Mouse (Mus musculus): ENCODE measurements around the gene Arhgef39. TPM values are rescaled to one million over a fixed set of nuclear protein-coding genes. Genes with fewer than 3 reads are reported as not detected.

The Arhgef39 gene
- polyA plus RNA-seq, 1 experiment from 2014 or later: 47.7 TPM

DNA sequence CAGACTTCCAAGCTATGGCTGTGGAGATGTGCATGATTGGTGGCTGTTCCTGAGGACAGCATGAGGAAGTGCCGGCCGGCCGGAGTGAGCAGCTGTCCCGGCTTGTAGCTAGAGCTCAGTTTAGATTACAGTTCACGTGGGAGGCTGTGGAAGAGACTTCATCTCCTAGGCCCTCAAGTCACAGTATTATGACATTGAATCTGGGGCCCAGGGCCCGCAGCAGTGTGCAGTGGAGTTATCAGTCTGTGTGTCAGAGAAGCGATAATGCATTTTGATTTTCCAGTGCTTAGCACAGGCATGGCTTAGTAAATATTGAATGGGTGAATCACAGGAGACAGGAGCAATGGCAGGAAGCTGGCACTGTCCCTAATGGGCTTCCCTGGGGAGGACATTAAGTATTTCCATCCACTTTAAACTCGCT is 30.6 kb upstream of the Arhgef39 start:
- no peak for ATAC-seq (ENCODE audit: low read depth)
- Histone ChIP-seq H3K27me3 (ENCODE audit: control insufficient read depth, insufficient read depth, low read depth, low read length) (no peaks in the 10 kb centered on the region), H3K27ac (ENCODE audit: low read length) (no peak overlapping the region), H3K9ac (ENCODE audit: low read length) (no peak overlapping the region), H3K36me3 (ENCODE audit: control insufficient read depth, insufficient read depth, low read length) (peaks cover 37% of the 10 kb centered on the region), H3K9me3 (ENCODE audit: control insufficient read depth, low read length) (no peaks in the 10 kb centered on the region), H3K4me3 (ENCODE audit: low read length) (no peak overlapping the region), H3K4me2 (ENCODE audit: low read depth, low read length) (no peak overlapping the region), H3K4me1 (replicated peaks; ENCODE audit: control insufficient read depth, insufficient read depth, low read length) (no peaks in the 10 kb centered on the region)
- 58% methylated on average over 8 of the region's 8 CpGs for WGBS

DNA sequence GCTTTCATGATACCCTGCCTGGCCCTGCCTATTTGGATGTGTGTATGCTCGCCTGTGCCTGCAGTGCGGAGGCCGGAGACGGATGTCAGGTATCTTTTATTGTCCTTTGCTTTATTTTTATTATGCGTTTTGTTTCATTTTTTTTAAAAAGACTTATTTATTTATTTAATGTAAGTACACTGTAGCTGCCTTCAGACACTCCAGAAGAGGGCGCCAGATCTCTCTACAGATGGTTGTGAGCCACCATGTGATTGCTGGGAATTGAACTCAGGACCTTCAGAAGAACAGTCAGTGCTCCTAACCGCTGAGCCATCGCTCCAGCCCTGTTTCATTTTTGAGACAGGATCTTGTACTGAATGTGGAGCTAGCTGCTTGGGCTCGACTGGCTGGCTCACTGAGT is 29.0 kb upstream of the Arhgef39 start:
- H3K9ac ChIP-seq (ENCODE audit: low read length): no peak overlapping the region
- H3K27ac ChIP-seq (ENCODE audit: low read length): no peak overlapping the region
- WGBS: 75% methylated on average over 9 of the region's 9 CpGs
- peaks cover 3% of the 10 kb centered on the region for H3K27me3 ChIP-seq (ENCODE audit: control insufficient read depth, insufficient read depth, low read depth, low read length)
- ATAC-seq (ENCODE audit: low read depth): no peak
- peaks cover 7% of the 10 kb centered on the region for H3K4me1 ChIP-seq (replicated peaks; ENCODE audit: control insufficient read depth, insufficient read depth, low read length)
- no peak overlapping the region for H3K4me3 ChIP-seq (ENCODE audit: low read length)
- peaks cover 25% of the 10 kb centered on the region for H3K36me3 ChIP-seq (ENCODE audit: control insufficient read depth, insufficient read depth, low read length)
- H3K4me2 ChIP-seq (ENCODE audit: low read depth, low read length): no peak overlapping the region
- no peaks in the 10 kb centered on the region for H3K9me3 ChIP-seq (ENCODE audit: control insufficient read depth, low read length)

DNA sequence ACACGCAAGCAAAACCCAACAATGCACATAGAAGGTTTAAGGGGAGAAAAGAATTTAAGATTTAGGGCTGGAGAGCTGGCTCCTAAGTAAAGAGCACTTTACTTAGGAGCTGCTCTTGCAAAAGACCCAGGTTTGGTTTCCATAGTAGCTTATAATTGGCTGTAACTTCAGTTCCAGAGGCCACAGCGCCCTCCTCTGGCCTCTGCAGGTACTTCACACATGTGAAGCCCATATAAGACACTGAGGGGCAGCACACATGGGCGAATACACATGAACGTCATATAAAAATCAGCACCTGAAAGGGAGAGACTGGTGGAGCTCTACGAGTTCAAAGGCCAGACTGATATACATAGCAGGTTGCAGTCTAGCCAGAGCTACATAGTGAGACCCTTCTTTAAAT is 28.4 kb upstream of the Arhgef39 start:
- no peak overlapping the region for H3K4me3 ChIP-seq (ENCODE audit: low read length)
- ATAC-seq (ENCODE audit: low read depth): no peak
- H3K9me3 ChIP-seq (ENCODE audit: control insufficient read depth, low read length): no peaks in the 10 kb centered on the region
- 60% methylated on average over 5 of the region's 5 CpGs for WGBS
- H3K27me3 ChIP-seq (ENCODE audit: control insufficient read depth, insufficient read depth, low read depth, low read length): peaks cover 3% of the 10 kb centered on the region
- H3K9ac ChIP-seq (ENCODE audit: low read length): no peak overlapping the region
- peaks cover 19% of the 10 kb centered on the region for H3K36me3 ChIP-seq (ENCODE audit: control insufficient read depth, insufficient read depth, low read length)
- no peak overlapping the region for H3K4me2 ChIP-seq (ENCODE audit: low read depth, low read length)
- H3K27ac ChIP-seq (ENCODE audit: low read length): no peak overlapping the region
- H3K4me1 ChIP-seq (replicated peaks; ENCODE audit: control insufficient read depth, insufficient read depth, low read length): peaks cover 9% of the 10 kb centered on the region

DNA sequence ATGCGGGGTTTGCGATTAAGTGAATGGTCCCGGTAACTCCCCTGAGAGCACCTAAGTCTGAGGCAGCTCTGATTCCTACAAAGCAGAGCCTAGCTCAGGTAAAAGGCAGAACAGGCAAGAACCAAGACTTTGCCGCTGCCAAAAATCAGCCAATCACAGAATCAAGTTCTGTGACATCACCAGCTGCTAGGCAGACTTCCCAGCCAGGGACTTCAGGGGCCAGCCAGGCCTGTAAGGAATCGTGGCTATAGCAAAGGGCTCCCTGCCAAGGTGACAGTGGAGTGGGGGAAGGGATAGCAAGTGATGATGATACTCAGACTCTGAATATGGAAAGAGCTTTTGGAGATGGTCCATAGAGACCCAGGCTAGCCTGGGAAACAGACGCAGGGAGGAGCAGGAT is 20.5 kb upstream of the Arhgef39 start:
- H3K4me1 ChIP-seq (replicated peaks; ENCODE audit: control insufficient read depth, insufficient read depth, low read length): peaks cover 24% of the 10 kb centered on the region
- peak overlapping the region; percentile 52 for H3K4me2 ChIP-seq (ENCODE audit: low read depth, low read length)
- no peaks in the 10 kb centered on the region for H3K36me3 ChIP-seq (ENCODE audit: control insufficient read depth, insufficient read depth, low read length)
- H3K27ac ChIP-seq (ENCODE audit: low read length): no peak overlapping the region
- 14% methylated on average over 6 of the region's 6 CpGs for WGBS
- no peaks in the 10 kb centered on the region for H3K9me3 ChIP-seq (ENCODE audit: control insufficient read depth, low read length)
- H3K27me3 ChIP-seq (ENCODE audit: control insufficient read depth, insufficient read depth, low read depth, low read length): peaks cover 14% of the 10 kb centered on the region
- H3K4me3 ChIP-seq (ENCODE audit: low read length): peak overlapping the region; percentile 26; the same call in 1 of the 2 replicates
- ATAC-seq (ENCODE audit: low read depth): peak; percentile 27
- no peak overlapping the region for H3K9ac ChIP-seq (ENCODE audit: low read length)

DNA sequence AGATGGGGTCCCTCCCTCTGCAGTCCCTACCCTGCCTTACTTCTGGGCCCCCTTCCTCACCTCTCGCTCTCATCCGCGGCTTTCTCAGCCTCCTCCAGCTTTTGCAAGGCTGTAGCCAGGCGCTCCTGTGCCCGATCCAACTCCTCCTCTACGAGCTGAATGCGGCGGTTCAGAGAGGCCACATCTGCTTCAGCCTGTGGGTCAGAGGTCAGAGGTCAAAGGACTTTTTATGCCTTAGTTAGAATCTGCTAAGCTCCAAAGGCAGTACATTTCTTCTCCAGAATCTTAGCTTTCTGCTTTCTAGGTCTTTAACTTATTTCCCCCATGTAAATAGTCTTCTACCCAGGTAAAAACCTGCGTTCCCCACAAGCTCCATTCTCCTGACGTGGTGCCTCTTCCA is 20.1 kb upstream of the Arhgef39 start:
- H3K4me1 ChIP-seq (replicated peaks; ENCODE audit: control insufficient read depth, insufficient read depth, low read length): peaks cover 24% of the 10 kb centered on the region
- H3K9ac ChIP-seq (ENCODE audit: low read length): no peak overlapping the region
- no peak overlapping the region for H3K27ac ChIP-seq (ENCODE audit: low read length)
- H3K27me3 ChIP-seq (ENCODE audit: control insufficient read depth, insufficient read depth, low read depth, low read length): peaks cover 14% of the 10 kb centered on the region
- no peaks in the 10 kb centered on the region for H3K36me3 ChIP-seq (ENCODE audit: control insufficient read depth, insufficient read depth, low read length)
- WGBS: 28% methylated on average over 10 of the region's 10 CpGs
- peak overlapping the region; percentile 26; the same call in 1 of the 2 replicates for H3K4me3 ChIP-seq (ENCODE audit: low read length)
- no peaks in the 10 kb centered on the region for H3K9me3 ChIP-seq (ENCODE audit: control insufficient read depth, low read length)
- ATAC-seq (ENCODE audit: low read depth): no peak
- peak overlapping the region; percentile 52 for H3K4me2 ChIP-seq (ENCODE audit: low read depth, low read length)

DNA sequence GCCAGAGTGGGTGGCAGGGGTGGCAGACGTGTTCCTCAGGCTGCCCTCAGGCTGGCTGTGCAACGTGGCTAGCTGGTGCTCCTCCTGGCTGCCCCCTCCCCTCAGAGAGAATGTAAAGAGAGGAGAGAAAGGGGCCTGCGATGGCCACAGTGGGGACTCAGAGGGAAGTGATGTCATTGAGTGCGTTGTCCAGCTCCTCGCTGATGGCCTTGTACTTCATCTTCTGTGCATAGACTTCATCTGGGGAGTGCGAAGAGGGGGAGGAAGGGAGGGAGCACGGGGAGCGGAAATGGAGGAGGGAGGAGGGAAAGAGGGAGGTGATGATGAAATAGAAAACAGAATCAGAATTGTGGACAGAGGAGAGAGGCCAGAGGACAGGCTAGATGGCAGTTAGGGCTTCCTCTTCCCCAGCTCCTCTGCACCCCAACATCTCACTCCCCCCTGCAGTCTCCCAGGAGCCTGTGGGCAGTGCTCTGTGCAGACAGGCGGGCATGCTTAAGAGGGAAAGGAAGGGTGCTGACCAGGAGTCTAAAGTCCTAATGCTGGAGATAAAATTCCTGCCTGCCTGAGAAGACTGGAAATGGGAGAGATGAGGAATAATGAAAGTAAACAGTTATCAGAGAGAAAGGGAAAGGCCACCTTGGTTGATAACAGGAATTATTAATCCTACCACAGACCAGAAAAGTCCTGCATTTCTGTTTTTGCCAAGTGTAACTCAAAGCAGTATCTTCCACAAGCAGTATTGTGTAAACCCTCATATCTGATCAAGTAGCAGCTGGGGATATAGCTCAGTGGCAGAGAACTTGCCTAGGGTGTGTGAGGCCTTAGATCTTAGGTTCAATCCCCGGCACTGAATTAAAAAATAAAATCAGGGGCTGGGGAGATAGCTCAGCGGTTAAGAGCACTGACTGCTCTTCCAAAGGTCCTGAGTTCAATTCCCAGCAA is 16.5 kb upstream of the Arhgef39 start:
- Histone ChIP-seq H3K4me1 (replicated peaks; ENCODE audit: control insufficient read depth, insufficient read depth, low read length) (peaks cover 9% of the 10 kb centered on the region), H3K27ac (ENCODE audit: low read length) (no peak overlapping the region), H3K4me2 (ENCODE audit: low read depth, low read length) (no peak overlapping the region), H3K9ac (ENCODE audit: low read length) (no peak overlapping the region), H3K9me3 (ENCODE audit: control insufficient read depth, low read length) (no peaks in the 10 kb centered on the region), H3K4me3 (ENCODE audit: low read length) (no peak overlapping the region), H3K27me3 (ENCODE audit: control insufficient read depth, insufficient read depth, low read depth, low read length) (peaks cover 8% of the 10 kb centered on the region), H3K36me3 (ENCODE audit: control insufficient read depth, insufficient read depth, low read length) (no peaks in the 10 kb centered on the region)
- WGBS: 55% methylated on average over 11 of the region's 11 CpGs
- ATAC-seq (ENCODE audit: low read depth): no peak

DNA sequence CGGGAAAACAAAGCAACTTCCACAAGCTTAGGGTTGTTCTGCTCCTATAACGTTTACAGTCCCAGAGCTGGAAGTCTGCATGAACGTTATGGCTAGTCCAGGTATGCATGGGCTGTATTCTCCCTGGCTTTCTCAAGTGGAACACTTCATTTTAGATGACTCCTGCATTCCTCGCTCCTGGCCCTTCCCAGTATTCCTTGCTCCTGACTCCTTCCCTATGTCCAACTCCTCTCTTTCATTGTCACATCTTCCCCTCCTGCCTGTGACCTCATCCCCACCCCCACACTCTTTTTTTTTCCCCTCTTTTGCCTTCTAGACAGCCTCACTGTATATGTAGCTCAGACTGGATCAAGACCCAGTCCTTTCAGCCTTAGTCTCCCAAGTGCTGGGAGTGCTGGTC is 14.3 kb upstream of the Arhgef39 start:
- no peak for ATAC-seq (ENCODE audit: low read depth)
- Histone ChIP-seq H3K36me3 (ENCODE audit: control insufficient read depth, insufficient read depth, low read length) (no peaks in the 10 kb centered on the region), H3K9ac (ENCODE audit: low read length) (no peak overlapping the region), H3K4me3 (ENCODE audit: low read length) (no peak overlapping the region), H3K4me2 (ENCODE audit: low read depth, low read length) (no peak overlapping the region), H3K27me3 (ENCODE audit: control insufficient read depth, insufficient read depth, low read depth, low read length) (peaks cover under 1% of the 10 kb centered on the region; the same call in 1 of the 2 replicates), H3K9me3 (ENCODE audit: control insufficient read depth, low read length) (no peaks in the 10 kb centered on the region), H3K4me1 (replicated peaks; ENCODE audit: control insufficient read depth, insufficient read depth, low read length) (peaks cover under 1% of the 10 kb centered on the region; the same call in 1 of the 2 replicates), H3K27ac (ENCODE audit: low read length) (no peak overlapping the region)
- 56% methylated on average over 4 of the region's 4 CpGs for WGBS

DNA sequence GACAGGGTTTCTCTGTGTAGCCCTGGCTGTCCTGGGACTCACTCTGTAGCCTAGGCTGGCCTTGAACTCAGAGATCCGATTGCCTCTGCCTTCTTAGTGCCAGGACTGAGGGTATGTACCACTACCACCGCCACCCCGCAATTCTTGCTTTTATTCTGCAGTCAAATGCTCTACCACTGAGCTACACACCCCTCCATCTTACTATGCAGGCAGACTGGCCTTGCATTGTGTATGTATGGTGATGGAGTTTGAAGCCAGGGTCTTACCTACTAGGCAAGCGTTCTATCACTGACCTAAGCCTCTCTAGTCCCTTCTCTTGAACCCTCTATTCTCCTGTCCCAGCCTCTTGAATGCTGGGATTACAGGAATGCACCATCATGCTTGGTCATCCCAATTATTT is 13.8 kb upstream of the Arhgef39 start:
- no peak overlapping the region for H3K4me2 ChIP-seq (ENCODE audit: low read depth, low read length)
- H3K4me3 ChIP-seq (ENCODE audit: low read length): no peak overlapping the region
- no peak for ATAC-seq (ENCODE audit: low read depth)
- WGBS: 72% methylated on average over 4 of the region's 4 CpGs
- H3K36me3 ChIP-seq (ENCODE audit: control insufficient read depth, insufficient read depth, low read length): no peaks in the 10 kb centered on the region
- H3K9me3 ChIP-seq (ENCODE audit: control insufficient read depth, low read length): no peaks in the 10 kb centered on the region
- H3K9ac ChIP-seq (ENCODE audit: low read length): no peak overlapping the region
- no peak overlapping the region for H3K27ac ChIP-seq (ENCODE audit: low read length)
- H3K27me3 ChIP-seq (ENCODE audit: control insufficient read depth, insufficient read depth, low read depth, low read length): no peaks in the 10 kb centered on the region
- H3K4me1 ChIP-seq (replicated peaks; ENCODE audit: control insufficient read depth, insufficient read depth, low read length): peaks cover 3% of the 10 kb centered on the region; the same call in 1 of the 2 replicates

DNA sequence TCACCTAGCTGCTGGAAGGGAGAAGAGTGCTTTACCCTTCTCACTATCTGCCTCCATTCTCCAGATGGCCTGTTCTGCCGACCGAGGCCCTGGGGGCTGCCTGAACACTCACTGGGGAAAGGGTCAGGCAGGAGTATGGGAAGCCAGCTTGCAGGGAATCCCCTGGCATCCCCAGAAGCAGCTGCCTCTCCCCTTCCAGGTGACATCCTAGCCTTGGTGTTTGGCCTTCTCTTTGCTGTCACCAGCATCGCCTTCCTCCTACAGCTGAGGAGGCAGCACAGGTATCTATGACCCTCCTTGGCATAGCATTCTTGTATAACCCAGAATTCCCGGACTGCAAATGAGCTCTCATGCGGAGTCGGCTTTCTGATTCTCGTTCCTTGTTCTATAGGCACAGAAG is 13.2 kb upstream of the Arhgef39 start:
- WGBS: 53% methylated on average over 7 of the region's 7 CpGs
- Histone ChIP-seq H3K27me3 (ENCODE audit: control insufficient read depth, insufficient read depth, low read depth, low read length) (no peaks in the 10 kb centered on the region), H3K9me3 (ENCODE audit: control insufficient read depth, low read length) (no peaks in the 10 kb centered on the region), H3K27ac (ENCODE audit: low read length) (no peak overlapping the region), H3K9ac (ENCODE audit: low read length) (no peak overlapping the region), H3K4me2 (ENCODE audit: low read depth, low read length) (no peak overlapping the region), H3K36me3 (ENCODE audit: control insufficient read depth, insufficient read depth, low read length) (no peaks in the 10 kb centered on the region), H3K4me3 (ENCODE audit: low read length) (no peak overlapping the region), H3K4me1 (replicated peaks; ENCODE audit: control insufficient read depth, insufficient read depth, low read length) (peaks cover 8% of the 10 kb centered on the region)
- no peak for ATAC-seq (ENCODE audit: low read depth)
